Mouse (Mus musculus): ENCODE data around the gene P2rx1.

GRCm38 (mm10) chr11:73001029-73001428, 2.1 kb downstream of the P2rx1 start:
- TF ChIP-seq CTCF (IDR thresholded peaks at IDR 0.05; ENCODE audit: control insufficient read depth, insufficient read depth, insufficient replicate concordance, low read depth, low read length) (peak; percentile 79; the same call in 1 of the 2 replicates), POLR2A (IDR thresholded peaks at IDR 0.05; ENCODE audit: control insufficient read depth, low read depth, low read length) (no peak)
